Mouse (Mus musculus) retina, postnatal 1 day (tissue): ENCODE measurements at regions not wholly inside any gene's neighbourhood (a gene's known extent, or its start where the extent isn't known, plus 50 kb on each side); places are given as distances from the start of the nearest gene placed in this dataset.

Experiments used
- DNase-seq: peaks from one replicate; pipeline ENCODE4 v3.0.0-alpha.2; 2012

- no peak for DNase-seq
These were observed 645.1 kb downstream of the Pdha2 start for GRCm38 (mm10) chr3:140566996-140567517.

GRCm38 (mm10) chr3:140554736-140555135 lies 657.4 kb downstream of the Pdha2 start:
- DNase-seq: peak; percentile 68

DNA sequence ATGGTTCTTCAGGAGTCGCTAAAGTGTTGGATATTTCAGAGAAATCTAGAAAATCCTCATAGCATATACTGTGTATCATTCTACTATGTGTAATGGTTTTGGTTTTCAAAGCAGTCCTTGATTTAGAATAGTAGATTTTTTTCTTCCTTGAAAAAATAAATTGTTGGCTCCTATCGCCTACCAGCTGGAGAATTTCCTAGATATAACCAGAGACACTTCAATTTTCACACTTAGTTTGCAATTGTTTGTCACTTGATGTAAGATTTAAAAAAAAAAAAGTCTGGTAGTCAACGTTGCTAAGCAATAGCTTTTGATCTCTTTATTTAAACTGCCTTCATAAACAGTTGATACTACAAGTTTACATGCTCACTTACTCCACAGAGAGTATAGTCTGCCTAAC lies 663.7 kb downstream of the Pdha2 start:
- DNase-seq: no peak

- no peak for DNase-seq
These were observed 680.2 kb downstream of the Pdha2 start for GRCm38 (mm10) chr3:140531747-140532502.

GRCm38 (mm10) chr3:140521653-140522278 lies 690.4 kb downstream of the Pdha2 start:
- no peak for DNase-seq

GRCm38 (mm10) chr3:140510835-140511234 lies 701.3 kb downstream of the Pdha2 start:
- DNase-seq: no peak

GRCm38 (mm10) chr3:140510094-140510493 lies 702.1 kb downstream of the Pdha2 start:
- no peak for DNase-seq

DNA sequence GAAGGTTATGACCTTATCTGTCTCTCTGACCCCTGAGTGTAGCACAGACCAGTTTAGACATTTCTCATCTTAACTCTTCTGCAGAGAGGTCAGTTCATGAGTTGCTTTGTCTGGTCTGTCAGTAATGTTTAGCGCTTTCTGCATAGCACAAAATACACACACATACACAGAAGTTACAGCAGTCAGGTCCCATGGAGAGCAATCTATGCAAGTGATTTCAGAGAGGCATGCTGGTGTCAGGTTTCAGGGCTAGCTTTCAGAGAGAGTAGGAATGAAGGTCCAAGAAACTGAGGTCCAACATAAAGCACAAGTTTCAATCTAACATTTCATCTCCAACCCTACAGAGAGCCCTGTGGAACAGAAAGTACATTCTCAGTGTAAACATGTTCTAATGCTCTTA lies 718.0 kb downstream of the Pdha2 start:
- DNase-seq: no peak

DNA sequence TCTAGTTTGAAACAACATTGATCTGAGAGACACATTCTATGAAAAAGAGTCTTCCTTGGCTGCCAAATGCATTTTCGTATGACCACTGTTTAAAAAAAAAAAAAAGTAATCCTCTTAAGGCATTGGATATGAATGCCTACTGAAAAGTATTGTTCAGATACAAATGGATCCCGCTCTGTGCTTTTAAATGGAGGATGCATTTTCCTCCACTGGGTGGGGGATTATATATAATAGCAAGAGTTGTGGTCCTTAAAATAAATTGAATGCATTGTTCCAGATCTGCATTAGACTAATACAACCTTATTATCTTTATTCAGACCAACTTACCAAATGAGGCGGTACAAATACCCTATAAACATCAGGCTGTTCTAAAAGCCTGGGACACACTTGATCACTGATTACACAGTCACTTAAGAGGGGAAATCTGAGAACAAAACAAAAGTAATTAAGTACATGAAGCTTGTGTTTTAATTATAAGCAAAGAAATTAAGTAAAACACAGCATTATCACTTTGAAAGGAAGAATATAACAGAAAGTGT lies 734.4 kb downstream of the Pdha2 start:
- peak; percentile 11 for DNase-seq

DNA sequence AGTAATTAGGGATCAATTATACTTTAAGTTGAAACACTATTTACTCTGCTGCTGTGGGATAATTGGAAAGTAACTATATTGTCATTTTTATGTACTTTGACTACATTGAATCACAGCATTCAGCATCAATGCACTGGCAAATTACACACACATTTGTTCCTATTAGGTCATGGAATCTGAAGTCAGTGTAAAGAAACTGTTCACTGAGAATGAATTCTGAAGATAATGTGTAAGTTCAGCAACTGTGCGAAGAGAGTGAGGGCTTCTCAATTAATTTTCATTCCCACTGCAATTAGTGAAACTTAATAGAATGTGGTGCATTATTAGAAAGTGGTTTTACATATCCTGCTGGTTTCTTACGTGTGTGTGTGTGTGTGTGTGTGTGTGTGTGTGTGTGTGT lies 735.6 kb downstream of the Pdha2 start:
- peak; percentile 47 for DNase-seq

DNA sequence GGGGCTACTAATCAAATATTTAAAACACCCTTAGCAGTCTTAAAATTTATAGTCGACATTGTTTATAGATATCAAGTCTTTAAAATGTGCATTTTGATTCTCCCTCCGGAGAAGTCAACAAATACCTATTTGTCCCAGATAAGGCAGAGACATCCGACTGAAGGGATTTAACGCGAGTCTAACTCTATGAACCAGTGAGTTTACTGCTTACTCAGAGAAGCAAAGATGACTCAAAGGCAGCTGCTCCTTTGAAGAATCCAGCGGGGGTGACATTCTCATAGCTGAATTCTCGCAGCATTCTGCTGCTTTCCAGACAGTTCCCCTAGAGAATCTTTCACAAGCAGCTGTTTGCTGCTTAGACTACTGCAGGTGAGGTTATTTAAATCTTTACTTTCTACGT lies 759.6 kb downstream of the Pdha2 start:
- no peak for DNase-seq

DNA sequence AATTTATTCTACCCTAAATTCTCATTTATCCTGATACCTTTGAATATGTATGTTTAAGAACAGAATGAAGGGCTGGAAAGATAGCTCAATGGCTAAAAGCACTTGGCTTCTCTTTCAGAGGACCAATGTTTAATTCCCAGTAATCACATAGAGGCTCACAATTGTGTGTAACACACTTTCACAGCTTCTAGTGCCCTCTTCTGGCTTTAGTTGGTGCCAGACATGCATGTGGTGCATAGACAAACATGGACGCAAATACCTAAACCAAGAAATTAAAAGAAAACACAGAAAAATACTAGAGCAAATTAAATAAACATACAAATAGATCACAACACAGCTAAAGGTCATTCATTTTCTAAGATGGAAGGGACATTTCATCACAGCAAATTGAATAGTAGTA lies 761.0 kb downstream of the Pdha2 start:
- DNase-seq: no peak

GRCm38 (mm10) chr3:140409239-140409638 lies 802.9 kb downstream of the Pdha2 start:
- peak; percentile 32 for DNase-seq
